Mouse (Mus musculus): ENCODE data around the gene Hoxd4. TPM values are rescaled to one million over a fixed set of nuclear protein-coding genes. Genes with fewer than 3 reads are reported as not detected.

The Hoxd4 gene
- polyA plus RNA-seq, 1 experiment, result 20.3 TPM

DNA sequence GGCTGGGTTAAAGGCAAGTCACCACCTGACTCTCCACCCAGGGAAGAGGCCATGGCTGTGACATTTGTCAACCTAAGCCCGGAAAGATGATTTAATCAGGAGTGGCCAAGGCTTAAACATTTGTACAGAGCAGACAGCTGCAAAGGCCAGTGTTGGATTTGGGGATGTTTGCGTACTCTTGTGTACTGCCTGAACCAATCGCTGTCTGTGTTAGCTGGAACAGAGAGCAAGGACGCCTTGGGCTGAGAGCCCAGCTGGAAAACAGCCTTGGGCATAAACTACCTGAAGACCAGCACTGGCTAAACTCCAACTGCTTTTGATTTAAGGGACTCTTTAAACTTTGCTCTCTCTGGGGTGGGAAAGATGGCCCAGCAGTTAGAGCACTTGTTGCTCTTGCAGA lies 3.1 kb upstream of the Hoxd4 start:
- 54% methylated on average over 4 of the region's 4 CpGs for WGBS
- DNase-seq, result peak; percentile 75
- no peaks in the 10 kb centered on the region for H3K27me3 ChIP-seq (replicated peaks; ENCODE audit: control insufficient read depth, insufficient read depth, low read length)

DNA sequence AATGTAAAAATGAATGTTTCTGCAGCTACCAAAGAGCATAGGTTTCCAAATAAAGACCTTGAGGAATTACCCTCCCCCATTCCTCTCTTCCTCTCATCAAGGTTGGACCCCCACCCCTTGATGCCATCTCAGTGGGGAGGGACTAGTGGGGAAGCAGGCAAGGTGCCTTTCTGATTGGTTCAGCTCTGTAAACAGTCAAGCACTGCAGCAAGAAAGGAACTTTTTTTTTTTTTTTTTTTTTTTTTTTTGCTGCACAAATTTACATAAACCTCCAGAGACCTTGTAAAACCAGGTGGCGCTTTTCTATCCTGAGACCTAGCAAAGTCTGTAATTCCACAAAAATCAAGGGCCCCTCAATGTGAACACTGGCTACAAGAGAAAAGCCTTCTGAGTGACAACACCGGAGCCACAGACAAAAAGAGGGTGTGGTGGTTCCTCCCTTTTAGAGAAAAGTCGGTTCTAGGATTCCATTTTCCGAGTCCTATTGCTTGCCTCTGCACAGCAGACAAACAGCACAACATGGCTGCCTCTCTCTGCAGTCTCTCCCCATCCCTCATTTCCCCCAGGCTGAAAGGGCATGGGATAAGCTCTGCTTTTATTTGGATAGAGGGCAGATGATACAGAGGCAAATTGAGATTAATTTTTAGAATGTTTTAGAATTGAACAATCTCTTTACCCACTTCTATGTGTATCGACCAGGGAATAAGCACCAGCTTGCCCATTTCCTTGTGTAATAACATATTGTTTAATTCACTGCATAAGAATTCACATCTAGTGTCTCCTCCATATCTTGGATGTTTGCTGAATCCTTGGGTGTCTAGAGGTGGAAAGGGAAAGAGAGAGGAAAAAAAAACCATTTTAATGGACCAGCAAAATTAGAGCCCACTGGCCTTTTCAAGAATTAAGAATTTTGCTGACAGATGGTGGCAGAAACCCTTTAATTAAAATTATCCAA lies 2.0 kb upstream of the Hoxd4 start:
- 48% methylated on average over 5 of the region's 5 CpGs for WGBS
- Histone ChIP-seq H3K27me3 (replicated peaks; ENCODE audit: control insufficient read depth, insufficient read depth, low read length) (no peaks in the 10 kb centered on the region), H3K36me3 (ENCODE audit: control insufficient read depth, insufficient read depth, low read length) (no peaks in the 10 kb centered on the region), H3K4me3 (ENCODE audit: insufficient read depth, low read depth, low read length) (no peak overlapping the region), H3K27ac (ENCODE audit: insufficient read depth, low read depth, low read length) (peak overlapping the region; percentile 99), H3K4me1 (ENCODE audit: control insufficient read depth, insufficient read depth, low read length) (peaks cover 8% of the 10 kb centered on the region; the same call in 1 of the 2 replicates)
- TF ChIP-seq POLR2A (IDR thresholded peaks at IDR 0.05; ENCODE audit: low read depth, low read length) (no peak), CTCF (conservative IDR thresholded peaks at IDR 0.05; ENCODE audit: insufficient read depth, insufficient read length, low read depth, low read length) (no peak)
- DNase-seq, result peak; percentile 23

More for the DNA sequence above, 3.1 kb upstream of the Hoxd4 start:
- Histone ChIP-seq H3K36me3 (ENCODE audit: control insufficient read depth, insufficient read depth, low read length) (no peaks in the 10 kb centered on the region), H3K4me1 (ENCODE audit: control insufficient read depth, insufficient read depth, low read length) (peaks cover 5% of the 10 kb centered on the region; the same call in 1 of the 2 replicates), H3K4me3 (ENCODE audit: insufficient read depth, low read depth, low read length) (peak overlapping the region; percentile 26; the same call in 1 of the 2 replicates), H3K27ac (ENCODE audit: insufficient read depth, low read depth, low read length) (peak overlapping the region; percentile 86)
- no peak for TF ChIP-seq CTCF (conservative IDR thresholded peaks at IDR 0.05; ENCODE audit: insufficient read depth, insufficient read length, low read depth, low read length)
- TF ChIP-seq POLR2A (IDR thresholded peaks at IDR 0.05; ENCODE audit: low read depth, low read length), result no peak

DNA sequence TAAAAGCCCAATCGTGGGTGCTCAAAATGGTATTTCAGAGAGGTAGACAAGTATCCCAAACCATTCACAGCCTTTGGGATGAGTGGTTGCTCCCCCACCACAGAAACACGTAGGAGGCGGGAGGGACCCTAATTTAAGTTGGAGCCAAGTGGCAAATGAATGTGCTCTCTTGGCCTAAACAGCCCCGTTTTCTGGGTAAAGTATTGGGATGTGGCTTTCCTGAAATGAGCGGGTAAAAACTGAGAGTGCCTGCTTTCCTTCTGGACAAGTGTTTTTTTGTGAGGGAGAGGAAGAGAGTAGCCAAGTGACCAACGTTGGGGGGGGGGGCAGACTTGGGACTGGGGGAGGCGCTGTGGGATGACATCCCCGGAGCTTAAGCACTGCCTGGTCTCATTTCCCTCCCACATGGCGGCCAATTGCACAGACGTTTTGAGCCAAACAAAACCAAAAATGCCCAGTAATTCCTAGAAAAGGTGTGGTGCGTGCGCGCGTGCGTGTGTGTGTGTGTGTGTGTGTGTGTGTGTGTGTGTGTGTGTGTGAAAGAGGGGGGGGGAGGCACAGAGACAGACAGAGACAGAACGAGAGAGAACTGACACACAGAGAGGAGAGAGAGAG lies 693 bp upstream of the Hoxd4 start:
- TF ChIP-seq CTCF (conservative IDR thresholded peaks at IDR 0.05; ENCODE audit: insufficient read depth, insufficient read length, low read depth, low read length) (no peak), POLR2A (IDR thresholded peaks at IDR 0.05; ENCODE audit: low read depth, low read length) (no peak)
- 3% methylated on average over 16 of the region's 16 CpGs for WGBS
- Histone ChIP-seq H3K27ac (ENCODE audit: insufficient read depth, low read depth, low read length) (peak overlapping the region; percentile 99), H3K27me3 (replicated peaks; ENCODE audit: control insufficient read depth, insufficient read depth, low read length) (no peaks in the 10 kb centered on the region), H3K4me3 (ENCODE audit: insufficient read depth, low read depth, low read length) (peak overlapping the region; percentile 97), H3K4me1 (ENCODE audit: control insufficient read depth, insufficient read depth, low read length) (peaks cover 8% of the 10 kb centered on the region; the same call in 1 of the 2 replicates), H3K36me3 (ENCODE audit: control insufficient read depth, insufficient read depth, low read length) (no peaks in the 10 kb centered on the region)
- DNase-seq, result peak; percentile 54

GRCm38 (mm10) chr2:74713239-74714150 lies 1.8 kb downstream of the Hoxd4 start:
- WGBS, result 33% methylated on average over 19 of the region's 19 CpGs
- peaks cover 8% of the 10 kb centered on the region; the same call in 1 of the 2 replicates for H3K4me1 ChIP-seq (ENCODE audit: control insufficient read depth, insufficient read depth, low read length)
- H3K27me3 ChIP-seq (replicated peaks; ENCODE audit: control insufficient read depth, insufficient read depth, low read length), result no peaks in the 10 kb centered on the region
- TF ChIP-seq CTCF (conservative IDR thresholded peaks at IDR 0.05; ENCODE audit: insufficient read depth, insufficient read length, low read depth, low read length) (no peak), POLR2A (IDR thresholded peaks at IDR 0.05; ENCODE audit: low read depth, low read length) (no peak)
- peak overlapping the region; percentile 79 for H3K27ac ChIP-seq (ENCODE audit: insufficient read depth, low read depth, low read length)
- DNase-seq, result no peak
- no peaks in the 10 kb centered on the region for H3K36me3 ChIP-seq (ENCODE audit: control insufficient read depth, insufficient read depth, low read length)
- H3K4me3 ChIP-seq (ENCODE audit: insufficient read depth, low read depth, low read length), result peak overlapping the region; percentile 44

GRCm38 (mm10) chr2:74714156-74714789 lies 2.5 kb downstream of the Hoxd4 start:
- TF ChIP-seq POLR2A (IDR thresholded peaks at IDR 0.05; ENCODE audit: low read depth, low read length), result no peak
- TF ChIP-seq CTCF (conservative IDR thresholded peaks at IDR 0.05; ENCODE audit: insufficient read depth, insufficient read length, low read depth, low read length), result no peak
- DNase-seq, result no peak
- Histone ChIP-seq H3K27me3 (replicated peaks; ENCODE audit: control insufficient read depth, insufficient read depth, low read length) (no peaks in the 10 kb centered on the region), H3K4me3 (ENCODE audit: insufficient read depth, low read depth, low read length) (peak overlapping the region; percentile 22), H3K4me1 (ENCODE audit: control insufficient read depth, insufficient read depth, low read length) (peaks cover 5% of the 10 kb centered on the region; the same call in 1 of the 2 replicates), H3K27ac (ENCODE audit: insufficient read depth, low read depth, low read length) (peak overlapping the region; percentile 79), H3K36me3 (ENCODE audit: control insufficient read depth, insufficient read depth, low read length) (no peaks in the 10 kb centered on the region)
- WGBS, result 18% methylated on average over 18 of the region's 18 CpGs

DNA sequence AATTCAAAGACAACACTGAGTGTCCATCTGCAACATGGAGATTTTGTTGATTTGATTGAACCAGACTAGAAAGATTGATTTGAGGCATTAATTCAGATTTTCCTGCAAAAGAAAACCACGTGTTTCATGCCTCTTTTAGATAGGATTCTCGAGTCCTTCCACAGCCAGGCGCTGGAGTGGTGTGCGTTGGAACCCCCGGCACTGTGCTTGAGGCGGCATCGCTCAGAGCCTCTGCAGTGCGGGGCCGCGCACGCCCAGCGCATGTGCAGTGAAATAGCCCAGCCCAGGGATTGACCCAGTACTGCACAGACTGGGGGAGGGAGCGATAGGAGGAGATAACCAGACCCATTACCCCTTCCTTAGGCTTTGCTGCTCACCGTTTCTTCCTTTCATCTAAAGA lies 3.2 kb downstream of the Hoxd4 start:
- peaks cover 8% of the 10 kb centered on the region; the same call in 1 of the 2 replicates for H3K4me1 ChIP-seq (ENCODE audit: control insufficient read depth, insufficient read depth, low read length)
- H3K27me3 ChIP-seq (replicated peaks; ENCODE audit: control insufficient read depth, insufficient read depth, low read length), result no peaks in the 10 kb centered on the region
- H3K36me3 ChIP-seq (ENCODE audit: control insufficient read depth, insufficient read depth, low read length), result no peaks in the 10 kb centered on the region
- peak overlapping the region; percentile 6 for H3K4me3 ChIP-seq (ENCODE audit: insufficient read depth, low read depth, low read length)
- DNase-seq, result no peak
- TF ChIP-seq CTCF (conservative IDR thresholded peaks at IDR 0.05; ENCODE audit: insufficient read depth, insufficient read length, low read depth, low read length) (no peak), POLR2A (IDR thresholded peaks at IDR 0.05; ENCODE audit: low read depth, low read length) (peak; percentile 22)
- peak overlapping the region; percentile 79 for H3K27ac ChIP-seq (ENCODE audit: insufficient read depth, low read depth, low read length)
- WGBS, result 20% methylated on average over 14 of the region's 14 CpGs
